Mouse (Mus musculus): ENCODE measurements around the gene Rab27a.

Gene Rab27a

DNA sequence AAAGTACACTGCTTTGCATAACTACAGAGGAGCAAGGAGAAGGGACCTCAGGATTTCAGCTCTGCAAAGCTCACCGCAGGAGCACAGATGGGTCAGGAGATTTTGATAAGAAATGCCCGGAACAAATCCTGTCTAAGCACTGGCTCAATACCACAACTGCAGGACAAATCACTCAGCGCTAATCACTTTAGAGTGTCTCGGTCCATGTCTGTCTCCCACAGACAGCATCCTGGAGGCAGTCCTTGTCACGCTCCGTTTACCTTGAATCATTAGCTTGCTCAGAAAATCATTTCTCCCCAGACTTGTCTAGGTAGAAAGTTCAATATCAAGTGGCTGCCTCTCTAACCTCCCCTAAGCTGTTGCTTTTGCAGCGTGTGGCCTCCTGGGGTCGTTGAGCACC is 85.2 kb downstream of the Rab27a start:
- in situ Hi-C loops (cut with MboI; ENCODE audit: unreplicated experiment in 2 of 2), result no loop called here

DNA sequence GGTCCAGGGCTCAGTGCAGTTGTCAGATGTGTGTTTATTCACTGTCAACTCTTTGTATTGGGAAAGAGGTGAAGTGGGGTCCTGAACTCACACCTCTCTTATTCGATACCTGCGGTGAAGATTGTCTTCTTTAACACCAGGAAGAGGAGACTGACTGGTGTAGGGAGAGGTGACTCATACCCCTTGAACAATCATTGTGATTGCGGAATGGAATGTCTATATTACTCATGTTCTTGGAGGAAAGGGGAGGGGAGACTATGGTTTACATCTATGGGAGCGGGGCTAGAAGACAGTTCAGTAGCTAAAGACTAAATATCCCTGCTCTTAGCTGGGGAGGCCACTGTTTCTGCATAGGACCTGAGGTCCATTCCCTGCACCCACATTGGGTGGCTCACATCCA is 85.9 kb downstream of the Rab27a start:
- in situ Hi-C loops (cut with MboI; ENCODE audit: unreplicated experiment in 2 of 2), result no loop called here

DNA sequence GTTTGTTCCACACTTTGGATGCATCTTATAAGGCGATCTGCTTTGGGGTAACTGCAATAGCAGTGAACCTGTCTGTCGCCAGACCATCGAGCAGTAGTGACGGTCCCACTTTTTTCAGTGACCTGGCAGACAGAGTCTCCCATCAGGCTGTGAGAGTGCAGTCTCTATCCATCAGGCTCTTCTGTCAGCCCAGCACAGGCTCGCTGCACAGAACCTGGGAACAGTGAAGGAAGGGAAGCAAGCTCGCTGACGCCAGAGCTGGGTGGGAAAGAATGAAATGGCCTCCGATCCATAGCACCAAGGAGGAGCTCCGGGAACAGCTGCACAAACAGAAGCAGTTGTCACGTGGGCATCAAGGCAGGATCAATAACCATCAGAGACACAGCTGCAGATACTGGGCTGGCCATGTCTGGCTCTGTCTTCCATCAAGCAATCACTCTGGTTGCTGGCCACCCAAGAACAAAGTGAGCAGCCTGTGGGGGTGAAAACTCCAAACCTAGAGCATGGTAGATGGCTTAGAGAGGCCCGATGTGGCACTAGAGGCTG is 92.8 kb downstream of the Rab27a start:
- in situ Hi-C loops (cut with MboI; ENCODE audit: unreplicated experiment in 2 of 2), result no loop called here

Measured in v-Abl transformed pro-B cells (cell line).